Mouse (Mus musculus) liver, embryonic 14.5 days (tissue): ENCODE results near the gene Susd3.

Experiments used
- CTCF ChIP-seq: IDR thresholded peaks from 2 replicates; pipeline ENCODE4 v1.5.1; 2016; ENCODE audit warnings: antibody characterized with exemption, low read depth, control low read depth
- EP300 ChIP-seq: IDR thresholded peaks from 2 replicates; pipeline ENCODE4 v1.6.1; 2016; ENCODE audit warnings: antibody characterized with exemption, low read depth

GRCm38 (mm10) chr13:49181411-49181984 lies 67.0 kb downstream of the Susd3 start:
- TF ChIP-seq EP300 = no peak
- TF ChIP-seq CTCF = no peak
